ENCODE assay signal across 11 mouse cellular contexts in genomic region chr3:128518806-128519205, GRCm38 (mm10).
DNase-seq lines count a peak whose midpoint lies in the region; ATAC-seq and TF ChIP-seq lines count a peak whose summit lies in the region.
"Had no signal": no experiment of that assay in that cellular context is flagged by ENCODE, and none has a peak within 500 bp of the region (broad histone marks: within the 10 kb centered on the region; RNA-seq: fewer than 3 reads in every experiment).

No protein-coding gene starts in this region.

- H3K4me1 ChIP-seq in heart, embryonic 10.5 days = no peaks in the 10 kb centered on the region
- peaks cover 20% of the 10 kb centered on the region for H3K4me1 ChIP-seq in heart, embryonic 13.5 days
- H3K4me1 ChIP-seq in hindbrain, embryonic 13.5 days (replicated peaks) = peaks cover 13% of the 10 kb centered on the region

- no peaks in the 10 kb centered on the region for H3K36me3 ChIP-seq in heart, embryonic 10.5 days
- no peaks in the 10 kb centered on the region for H3K36me3 ChIP-seq in heart, embryonic 13.5 days
- no peaks in the 10 kb centered on the region for H3K36me3 ChIP-seq in hindbrain, embryonic 13.5 days
- H3K36me3 ChIP-seq: neural tube, embryonic 12.5 days had no signal

- H3K4me3 ChIP-seq in heart, embryonic 10.5 days = no peak overlapping the region
- no peak overlapping the region for H3K4me3 ChIP-seq in heart, embryonic 13.5 days
- no peak overlapping the region for H3K4me3 ChIP-seq in hindbrain, embryonic 13.5 days
- H3K4me3 ChIP-seq: heart, adult 2 months; neural tube, embryonic 12.5 days had no signal

- H3K9me3 ChIP-seq in heart, embryonic 10.5 days = no peaks in the 10 kb centered on the region
- H3K9me3 ChIP-seq in heart, embryonic 13.5 days = peaks cover 11% of the 10 kb centered on the region
- H3K9me3 ChIP-seq in hindbrain, embryonic 13.5 days = no peaks in the 10 kb centered on the region
- H3K9me3 ChIP-seq: neural tube, embryonic 12.5 days had no signal

- TF ChIP-seq CTCF in Patski (IDR thresholded peaks at IDR 0.05) = no peak

- POLR2A ChIA-PET in Patski (lab: Charles Lee) = no interaction called here

- no peaks in the 10 kb centered on the region; the same call in 1 of the 2 replicates for H3K27me3 ChIP-seq in heart, embryonic 10.5 days (ENCODE audit: insufficient read depth, poor library complexity, severe bottlenecking)
- H3K27me3 ChIP-seq in Patski = no peaks in the 10 kb centered on the region
- H3K27me3 ChIP-seq in heart, embryonic 13.5 days (replicated peaks) = peaks cover 41% of the 10 kb centered on the region
- H3K27me3 ChIP-seq in hindbrain, embryonic 13.5 days = no peaks in the 10 kb centered on the region
- H3K27me3 ChIP-seq: neural tube, embryonic 12.5 days had no signal

- H3K4me2 ChIP-seq in heart, embryonic 13.5 days = no peak overlapping the region; the same call in 1 of the 2 replicates
- no peak overlapping the region for H3K4me2 ChIP-seq in hindbrain, embryonic 13.5 days
- H3K4me2 ChIP-seq: neural tube, embryonic 12.5 days had no signal

- no peak overlapping the region for H3K27ac ChIP-seq in heart, embryonic 10.5 days
- H3K27ac ChIP-seq in heart, embryonic 13.5 days (replicated peaks) = peak overlapping the region; percentile 15; the same call in 1 of the 2 replicates
- H3K27ac ChIP-seq in hindbrain, embryonic 13.5 days = no peak overlapping the region
- H3K27ac ChIP-seq: heart, adult 2 months; macrophage; neural tube, embryonic 12.5 days had no signal

- peak; percentile 31 for ATAC-seq in Patski
- ATAC-seq in heart, embryonic 13.5 days (ENCODE audit: extremely low read depth, insufficient number of reproducible peaks, low FRiP score, low TSS enrichment) = no peak
- no peak for ATAC-seq in hindbrain, embryonic 13.5 days (ENCODE audit: low FRiP score)

- CTCF ChIA-PET in Patski (lab: Charles Lee) = no interaction called here

- 74% methylated on average over 4 of the region's 4 CpGs for WGBS in heart, embryonic 10.5 days
- 28% methylated on average over 4 of the region's 4 CpGs for WGBS in heart, embryonic 13.5 days
- WGBS in hindbrain, embryonic 13.5 days = 62% methylated on average over 4 of the region's 4 CpGs

- no peak overlapping the region for H3K9ac ChIP-seq in heart, embryonic 13.5 days
- no peak overlapping the region for H3K9ac ChIP-seq in hindbrain, embryonic 13.5 days
- H3K9ac ChIP-seq: neural tube, embryonic 12.5 days had no signal

- in situ Hi-C loops in Patski (cut with MboI; ENCODE audit: low pct_unique_long_range_greater_than_20kb) = no loop called here

- peak; percentile 31 to 49 for DNase-seq in heart, adult 9 months (ENCODE audit: low spot score in 2 of 2)
- no peak for DNase-seq in heart, embryonic 10.5 days (ENCODE audit: low spot score)
- peak; percentile 37 for DNase-seq in Patski (ENCODE audit: low read depth, low spot score)
- DNase-seq in left cerebral cortex, adult 9 months (ENCODE audit: low spot score in 2 of 2) = peak; percentile 48 to 54
- DNase-seq in gastrocnemius, postnatal 25 days = no peak
- no peak for DNase-seq in spleen, postnatal 4 days (ENCODE audit: low spot score in 2 of 2)

Comparison
In these comparisons a context has a peak if more than half of its experiments do, and no peak if none do; other contexts are left out.
1. DNase-seq: peak in heart, adult 9 months (2 of 2), Patski (single experiment) and left cerebral cortex, adult 9 months (2 of 2); none in heart, embryonic 10.5 days (single experiment), gastrocnemius, postnatal 25 days (single experiment) and spleen, postnatal 4 days (0 of 2).